Mouse (Mus musculus) brown adipose tissue, adult 24 weeks (tissue): ENCODE measurements at regions not wholly inside any gene's neighbourhood (a gene's known extent, or its start where the extent isn't known, plus 50 kb on each side); places are given as distances from the start of the nearest gene placed in this dataset.
A peak's percentile ranks its signal among the peaks of the same experiment; 100 is the strongest.

ENCODE experiments used
- H3K27ac ChIP-seq: fragments of 200-500 bp; replicated peaks from 2 replicates; pipeline ENCODE4 v1.5.1; 2012; ENCODE audit warnings: low read depth, mild to moderate bottlenecking, low read length
- H3K4me1 ChIP-seq: fragments of 200-500 bp; 2 replicates; pipeline ENCODE4 v1.6.1; 2012; ENCODE audit warnings: low read length, mixed read lengths; ENCODE audit not compliant: control insufficient read depth, insufficient read depth, insufficient read length
- H3K4me3 ChIP-seq: fragments of 200-500 bp; 2 replicates; pipeline ENCODE4 v1.5.1; 2012; ENCODE audit warnings: low read depth, mild to moderate bottlenecking, low read length, moderate library complexity; ENCODE audit not compliant: insufficient read depth

- no peak overlapping the region for H3K4me3 ChIP-seq
- no peaks in the 10 kb centered on the region for H3K4me1 ChIP-seq
- no peak overlapping the region for H3K27ac ChIP-seq
Observed at GRCm38 (mm10) chr8:26308121-26308641, 188.8 kb downstream of the Gm45692 start.

DNA sequence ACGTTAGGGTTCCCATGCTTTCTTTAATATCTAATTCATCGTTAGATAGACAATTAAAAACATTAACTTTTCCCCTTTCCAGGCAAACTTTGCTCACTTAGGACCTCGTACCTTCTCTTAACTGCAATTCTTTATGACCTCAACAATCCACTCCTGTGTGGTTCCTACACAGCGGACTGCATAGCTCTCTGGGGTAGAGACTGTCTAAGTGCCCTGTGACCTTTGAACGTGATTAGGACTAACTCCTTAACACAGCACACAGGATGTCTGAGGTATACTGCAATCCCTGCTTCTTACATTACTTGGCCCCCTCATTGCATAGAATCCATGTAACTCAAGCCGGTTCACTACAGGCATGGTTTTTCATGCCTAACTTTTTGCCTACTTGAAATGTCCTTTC lies 190.4 kb downstream of the Gm45692 start:
- Histone ChIP-seq H3K4me3 (no peak overlapping the region), H3K27ac (no peak overlapping the region)

GRCm38 (mm10) chr8:26323606-26324350 lies 204.4 kb downstream of the Gm45692 start:
- Histone ChIP-seq H3K4me1 (no peaks in the 10 kb centered on the region), H3K4me3 (no peak overlapping the region), H3K27ac (no peak overlapping the region)

More for the DNA sequence above, 190.4 kb downstream of the Gm45692 start:
- H3K4me1 ChIP-seq, result no peaks in the 10 kb centered on the region

GRCm38 (mm10) chr8:26324606-26325005 lies 205.3 kb downstream of the Gm45692 start:
- H3K4me1 ChIP-seq, result no peaks in the 10 kb centered on the region
- H3K27ac ChIP-seq, result no peak overlapping the region
- H3K4me3 ChIP-seq, result no peak overlapping the region

GRCm38 (mm10) chr8:26329813-26330212 lies 210.5 kb downstream of the Gm45692 start:
- Histone ChIP-seq H3K4me1 (no peaks in the 10 kb centered on the region), H3K4me3 (no peak overlapping the region), H3K27ac (no peak overlapping the region)

- Histone ChIP-seq H3K27ac (no peak overlapping the region), H3K4me3 (no peak overlapping the region), H3K4me1 (no peaks in the 10 kb centered on the region)
Observed at GRCm38 (mm10) chr8:26336906-26337650, 217.7 kb downstream of the Gm45692 start.

DNA sequence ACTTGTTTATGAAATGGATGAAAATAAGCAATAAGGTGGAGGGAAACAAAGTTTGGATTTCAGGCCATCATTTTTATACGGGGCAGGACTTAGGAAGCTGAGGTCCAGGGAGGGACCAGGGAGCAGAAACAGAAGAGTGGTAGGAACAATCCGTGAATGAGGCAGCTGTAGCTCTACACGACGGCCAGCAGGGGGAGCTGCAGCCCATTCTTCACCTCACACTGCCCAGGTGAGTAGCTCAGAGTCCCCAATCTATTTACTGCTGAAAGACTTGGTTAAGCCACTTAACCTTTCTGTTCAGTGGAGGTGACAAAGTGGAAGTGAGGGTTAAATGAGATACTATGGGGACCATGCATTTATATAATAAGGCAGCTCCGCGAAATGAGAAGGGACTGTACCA lies 225.7 kb downstream of the Gm45692 start:
- Histone ChIP-seq H3K27ac (no peak overlapping the region), H3K4me1 (no peaks in the 10 kb centered on the region), H3K4me3 (no peak overlapping the region)

DNA sequence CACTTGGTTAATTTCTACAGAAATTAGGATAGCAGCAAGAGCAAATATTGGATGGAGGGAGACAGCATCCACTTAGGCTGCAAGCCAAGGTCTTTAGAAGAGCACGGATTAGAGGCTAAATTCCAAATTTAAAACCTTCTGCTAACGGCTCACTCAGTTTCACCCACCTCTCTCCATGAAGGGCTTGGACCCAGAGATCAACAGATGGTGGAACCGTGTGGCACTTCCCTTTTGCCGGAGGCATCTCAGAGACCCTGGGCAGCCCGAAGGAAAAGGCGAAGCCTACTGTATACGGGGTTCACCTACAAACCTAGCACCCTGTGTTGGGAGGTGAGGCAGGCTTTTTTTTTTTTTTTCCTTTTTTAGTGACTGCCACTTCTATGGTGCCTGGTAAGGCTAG lies 229.9 kb downstream of the Gm45692 start:
- no peak overlapping the region for H3K4me3 ChIP-seq
- H3K27ac ChIP-seq, result no peak overlapping the region
- H3K4me1 ChIP-seq, result 0 out of 2 replicates have a peak, but pooled peaks cover 2% of the 10 kb centered on the region

DNA sequence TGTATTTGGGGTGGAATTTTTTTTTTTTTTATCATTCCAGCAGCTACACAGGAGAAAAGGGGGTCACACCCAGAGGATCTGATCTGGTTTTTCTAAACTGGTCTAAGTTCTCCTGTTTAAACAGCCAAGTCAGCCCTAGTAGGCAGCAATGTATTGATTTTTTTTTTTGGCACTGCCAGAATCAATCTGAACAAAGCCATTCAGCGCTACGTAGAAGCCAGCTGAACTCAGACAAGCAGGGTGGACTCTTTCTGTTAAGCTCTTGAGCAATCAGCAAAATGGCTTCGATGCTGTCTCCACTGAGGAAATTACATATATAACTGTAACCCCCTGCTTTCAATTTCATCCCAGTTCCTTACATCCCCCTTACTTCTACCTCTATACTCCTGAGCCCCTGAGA lies 230.5 kb downstream of the Gm45692 start:
- H3K4me3 ChIP-seq, result no peak overlapping the region
- 0 out of 2 replicates have a peak, but pooled peaks cover 2% of the 10 kb centered on the region for H3K4me1 ChIP-seq
- H3K27ac ChIP-seq, result peak overlapping the region; percentile 36; the same call in 1 of the 2 replicates

DNA sequence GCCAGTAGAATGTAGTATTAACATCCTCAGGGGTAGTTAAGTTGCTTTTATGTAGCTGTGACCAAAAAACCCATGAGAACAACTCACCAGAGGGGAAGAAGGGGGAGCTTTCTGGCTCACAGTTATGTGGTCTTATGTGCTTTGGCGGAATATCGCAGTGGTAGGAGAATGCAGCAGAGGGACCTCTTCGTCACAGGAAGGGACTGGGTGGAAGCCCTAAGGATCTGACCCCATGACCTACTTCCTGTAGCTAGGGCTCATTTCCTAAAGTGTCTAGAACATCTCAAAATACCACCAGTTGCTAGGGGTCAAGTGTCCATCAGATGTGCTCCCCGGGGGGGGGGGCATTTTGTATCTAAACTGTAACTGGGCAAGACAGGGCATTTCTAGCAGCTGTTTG lies 231.3 kb downstream of the Gm45692 start:
- 0 out of 2 replicates have a peak, but pooled peaks cover 2% of the 10 kb centered on the region for H3K4me1 ChIP-seq
- H3K4me3 ChIP-seq, result no peak overlapping the region
- H3K27ac ChIP-seq, result peak overlapping the region; percentile 49

DNA sequence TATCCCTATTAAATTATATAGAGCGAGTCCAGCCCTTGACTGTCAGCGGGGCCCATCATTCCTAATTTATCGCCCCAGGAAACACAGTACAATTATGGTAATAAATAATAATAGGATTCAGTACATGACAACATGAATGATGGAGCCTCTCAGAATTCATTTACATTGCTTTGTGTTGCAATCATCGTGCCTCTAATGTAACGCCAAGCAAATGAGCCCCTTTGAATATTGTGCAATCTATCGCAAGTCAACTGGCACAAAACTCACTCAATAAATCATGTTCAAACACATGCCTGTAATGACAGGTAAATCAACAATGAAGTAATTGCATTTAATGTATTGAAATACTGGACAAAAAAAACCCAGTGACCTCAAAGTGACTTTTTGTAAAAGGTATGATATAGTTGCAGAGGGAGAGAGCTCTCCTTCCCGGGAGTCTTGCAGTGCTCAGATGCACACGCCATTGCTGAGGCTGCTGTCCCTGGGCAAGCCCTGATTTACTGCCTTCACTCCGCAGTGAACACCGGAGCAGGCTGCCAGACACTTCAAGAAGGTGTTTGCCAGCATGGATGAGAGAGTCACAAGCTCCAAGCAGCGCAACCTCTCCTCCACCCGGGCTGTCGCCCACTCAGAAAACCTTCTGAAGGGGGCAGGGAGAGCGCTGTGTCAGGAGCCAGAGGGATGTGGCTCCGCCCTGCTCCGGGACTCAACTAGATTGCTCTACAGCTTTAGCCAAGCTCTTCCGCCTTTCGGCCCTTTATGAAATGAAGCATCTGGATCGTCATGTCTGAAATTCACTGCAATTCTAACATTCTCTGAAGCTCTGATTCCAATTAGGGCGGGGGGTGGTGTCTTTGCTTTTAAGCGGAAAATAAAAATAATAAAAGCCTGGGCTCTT lies 232.6 kb downstream of the Gm45692 start:
- Histone ChIP-seq H3K27ac (peak overlapping the region; percentile 71), H3K4me1 (0 out of 2 replicates have a peak, but pooled peaks cover 2% of the 10 kb centered on the region), H3K4me3 (no peak overlapping the region)

- Histone ChIP-seq H3K27ac (peak overlapping the region; percentile 71), H3K4me1 (0 out of 2 replicates have a peak, but pooled peaks cover 2% of the 10 kb centered on the region), H3K4me3 (no peak overlapping the region)
Observed at GRCm38 (mm10) chr8:26352541-26353010, 233.2 kb downstream of the Gm45692 start.

DNA sequence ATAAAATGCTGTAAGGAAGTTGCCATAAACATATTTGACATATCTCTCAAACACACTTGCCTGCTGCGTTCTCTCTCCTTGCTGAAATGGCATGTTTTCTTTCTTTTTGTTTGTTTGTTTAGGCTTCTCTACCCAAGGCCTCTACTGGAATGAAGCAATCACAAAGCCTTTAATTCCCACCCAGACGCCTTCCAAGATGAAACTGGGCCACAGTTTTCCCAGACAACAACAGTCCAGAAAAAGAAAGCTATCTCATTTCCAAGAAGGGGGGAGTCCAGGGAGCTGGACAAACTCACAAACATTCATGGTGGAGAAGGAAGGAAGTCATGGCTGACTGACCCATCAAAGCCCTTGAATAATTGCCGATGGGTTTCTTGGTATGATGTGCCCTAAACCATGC lies 234.1 kb downstream of the Gm45692 start:
- H3K4me3 ChIP-seq, result no peak overlapping the region
- H3K4me1 ChIP-seq, result 0 out of 2 replicates have a peak, but pooled peaks cover 2% of the 10 kb centered on the region
- peak overlapping the region; percentile 49 for H3K27ac ChIP-seq

- H3K4me3 ChIP-seq, result no peak overlapping the region
- 0 out of 2 replicates have a peak, but pooled peaks cover 2% of the 10 kb centered on the region for H3K4me1 ChIP-seq
- no peak overlapping the region for H3K27ac ChIP-seq
Observed at GRCm38 (mm10) chr8:26354516-26354915, 235.2 kb downstream of the Gm45692 start.
